24 mouse cellular contexts compared by ENCODE assay signal in the genomic region with DNA sequence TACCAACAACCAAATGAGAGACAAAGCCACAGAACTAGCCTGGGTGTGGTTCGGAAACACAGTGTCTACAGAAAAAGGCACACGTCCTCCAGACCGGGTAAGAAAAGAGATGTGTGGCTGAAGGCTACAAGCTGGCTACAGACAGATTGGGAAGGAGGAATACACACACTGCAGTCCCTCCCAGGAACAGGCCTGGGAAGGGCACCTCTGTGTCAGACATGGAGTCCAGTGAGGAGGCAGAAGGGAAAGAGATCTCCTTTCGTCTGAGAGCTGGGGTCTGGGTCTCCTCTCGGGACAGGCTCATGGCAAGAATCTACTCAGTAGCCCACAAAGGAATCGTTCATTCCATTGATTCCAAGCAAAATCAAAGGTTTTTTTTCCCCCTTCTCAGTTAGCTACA.
DNase-seq lines count a peak whose midpoint lies in the region; ATAC-seq and TF ChIP-seq lines count a peak whose summit lies in the region.
"Had no signal": no experiment of that assay in that cellular context is flagged by ENCODE, and none has a peak within 500 bp of the region (broad histone marks: within the 10 kb centered on the region; RNA-seq: fewer than 3 reads in every experiment).

No protein-coding gene starts in this region.

- ATAC-seq in lung, embryonic 14.5 days (ENCODE audit: insufficient read depth) = no peak; the same call in 1 of the 2 replicates
- no peak for ATAC-seq in midbrain, embryonic 11.5 days (ENCODE audit: low FRiP score)
- no peak for ATAC-seq in midbrain, postnatal 0 days (ENCODE audit: low FRiP score)
- ATAC-seq: forebrain, embryonic 14.5 days; forebrain, embryonic 16.5 days had no signal

- 48% methylated on average over 6 of the region's 6 CpGs for WGBS in lung, embryonic 14.5 days
- 86% methylated on average over 6 of the region's 6 CpGs for WGBS in midbrain, embryonic 11.5 days
- WGBS in midbrain, postnatal 0 days = 81% methylated on average over 6 of the region's 6 CpGs

- H3K27ac ChIP-seq in lung, embryonic 14.5 days (ENCODE audit: low read depth) = no peak overlapping the region
- H3K27ac ChIP-seq in midbrain, embryonic 11.5 days (ENCODE audit: low read depth, low read length) = no peak overlapping the region
- no peak overlapping the region for H3K27ac ChIP-seq in midbrain, postnatal 0 days (ENCODE audit: low read depth, low read length)
- H3K27ac ChIP-seq: embryonic facial prominence, embryonic 13.5 days; embryonic facial prominence, embryonic 15.5 days; forebrain, embryonic 12.5 days had no signal

- H3K9ac ChIP-seq in lung, embryonic 14.5 days = no peak overlapping the region
- no peak overlapping the region for H3K9ac ChIP-seq in midbrain, embryonic 11.5 days (ENCODE audit: low read length)
- H3K9ac ChIP-seq in midbrain, postnatal 0 days (replicated peaks; ENCODE audit: low read length, poor library complexity, severe bottlenecking) = no peak overlapping the region
- H3K9ac ChIP-seq: embryonic facial prominence, embryonic 13.5 days; embryonic facial prominence, embryonic 15.5 days; forebrain, embryonic 12.5 days had no signal

- no peak overlapping the region for H3K4me2 ChIP-seq in lung, embryonic 14.5 days
- H3K4me2 ChIP-seq in midbrain, embryonic 11.5 days = no peak overlapping the region
- H3K4me2 ChIP-seq in midbrain, postnatal 0 days (ENCODE audit: low read depth, low read length, poor library complexity, severe bottlenecking) = no peak overlapping the region
- H3K4me2 ChIP-seq: embryonic facial prominence, embryonic 13.5 days; embryonic facial prominence, embryonic 15.5 days; forebrain, embryonic 12.5 days had no signal

- no peaks in the 10 kb centered on the region for H3K36me3 ChIP-seq in lung, embryonic 14.5 days (ENCODE audit: insufficient read depth)
- H3K36me3 ChIP-seq in midbrain, embryonic 11.5 days (ENCODE audit: control insufficient read depth, insufficient read depth, low read length) = no peaks in the 10 kb centered on the region
- no peaks in the 10 kb centered on the region for H3K36me3 ChIP-seq in midbrain, postnatal 0 days (ENCODE audit: insufficient read depth, low read length)
- H3K36me3 ChIP-seq: embryonic facial prominence, embryonic 13.5 days; embryonic facial prominence, embryonic 15.5 days; forebrain, embryonic 12.5 days had no signal

- H3K9me3 ChIP-seq in lung, embryonic 14.5 days (ENCODE audit: low read depth, low read length) = no peaks in the 10 kb centered on the region
- H3K9me3 ChIP-seq in midbrain, embryonic 11.5 days (ENCODE audit: control insufficient read depth, low read length) = no peaks in the 10 kb centered on the region
- no peaks in the 10 kb centered on the region for H3K9me3 ChIP-seq in midbrain, postnatal 0 days (ENCODE audit: low read length)
- H3K9me3 ChIP-seq: embryonic facial prominence, embryonic 13.5 days; embryonic facial prominence, embryonic 15.5 days; forebrain, embryonic 12.5 days had no signal

- TF ChIP-seq CTCF in lung, embryonic 14.5 days (IDR thresholded peaks at IDR 0.05; ENCODE audit: low read depth) = no peak
- TF ChIP-seq CTCF in midbrain, postnatal 0 days (IDR thresholded peaks at IDR 0.05) = no peak

- no peaks in the 10 kb centered on the region for H3K4me1 ChIP-seq in lung, embryonic 14.5 days (ENCODE audit: insufficient read depth)
- H3K4me1 ChIP-seq in midbrain, embryonic 11.5 days (ENCODE audit: control insufficient read depth, insufficient read depth, low read length) = no peaks in the 10 kb centered on the region
- H3K4me1 ChIP-seq in midbrain, postnatal 0 days (ENCODE audit: insufficient read depth, low read length) = no peaks in the 10 kb centered on the region
- H3K4me1 ChIP-seq: embryonic facial prominence, embryonic 13.5 days had no signal

- H3K4me3 ChIP-seq in lung, embryonic 14.5 days (ENCODE audit: low read depth, low read length) = no peak overlapping the region
- no peak overlapping the region for H3K4me3 ChIP-seq in midbrain, embryonic 11.5 days (ENCODE audit: low read depth, low read length)
- H3K4me3 ChIP-seq in midbrain, postnatal 0 days (ENCODE audit: low read depth, low read length) = no peak overlapping the region
- H3K4me3 ChIP-seq: embryonic facial prominence, embryonic 13.5 days; embryonic facial prominence, embryonic 15.5 days; erythroblast, embryonic 14.5 days; forebrain, embryonic 12.5 days had no signal

- DNase-seq in heart, adult 11 months = peak; percentile 54
- no peak for DNase-seq in heart, adult 8-10 months (ENCODE audit: low spot score)
- DNase-seq in lung, embryonic 14.5 days = peak; percentile 22
- no peak for DNase-seq in lung, postnatal 4 days
- peak; percentile 6 for DNase-seq in lung, postnatal 25 days (ENCODE audit: low spot score)
- DNase-seq in lung, postnatal 14 days = no peak
- DNase-seq in midbrain, embryonic 11.5 days (ENCODE audit: low spot score, missing footprints) = peak; percentile 81
- no peak for DNase-seq in midbrain, postnatal 0 days (ENCODE audit: low spot score)
- DNase-seq: adrenal gland, adult 2 months; adrenal gland, postnatal 10 days; adrenal gland, postnatal 25 days; cerebellum, adult 11 months; cerebellum, adult 18-20 months; cerebellum, adult 8-10 months; cerebellum, adult 9-11 months; cerebellum, postnatal 14 days; cerebellum, postnatal 36 days; embryo, embryonic 11 days had no signal

- H3K27me3 ChIP-seq in lung, embryonic 14.5 days (ENCODE audit: insufficient read depth, low read length) = no peaks in the 10 kb centered on the region
- no peaks in the 10 kb centered on the region for H3K27me3 ChIP-seq in midbrain, embryonic 11.5 days (ENCODE audit: control insufficient read depth, insufficient read depth, low read length)
- H3K27me3 ChIP-seq in midbrain, postnatal 0 days (ENCODE audit: insufficient read depth, low read length) = no peaks in the 10 kb centered on the region

Comparison
In these comparisons a context has a peak if more than half of its experiments do, and no peak if none do; other contexts are left out.
1. DNase-seq: peak in heart, adult 11 months (single experiment), lung, embryonic 14.5 days (single experiment), lung, postnatal 25 days (single experiment) and midbrain, embryonic 11.5 days (single experiment); none in heart, adult 8-10 months (single experiment), lung, postnatal 4 days (0 of 2), lung, postnatal 14 days (single experiment) and midbrain, postnatal 0 days (single experiment).